Mouse (Mus musculus): ENCODE data around the gene Ehbp1. TPM values are rescaled to one million over a fixed set of nuclear protein-coding genes. Genes with fewer than 3 reads are reported as not detected.

The Ehbp1 gene
- polyA plus RNA-seq, 1 experiment from 2014 or later = 12.2 TPM

GRCm38 (mm10) chr11:22198406-22198805 lies 143.7 kb downstream of the Ehbp1 start:
- Histone ChIP-seq H3K4me1 (replicated peaks; ENCODE audit: control insufficient read depth, insufficient read depth, low read length) (no peaks in the 10 kb centered on the region), H3K9ac (ENCODE audit: low read length) (no peak overlapping the region), H3K27ac (ENCODE audit: low read depth) (no peak overlapping the region), H3K36me3 (ENCODE audit: control insufficient read depth, insufficient read depth, low read length) (no peaks in the 10 kb centered on the region), H3K9me3 (ENCODE audit: control insufficient read depth, low read length) (no peaks in the 10 kb centered on the region), H3K4me2 (ENCODE audit: low read length) (no peak overlapping the region), H3K4me3 (ENCODE audit: low read depth, low read length) (no peak overlapping the region), H3K27me3 (replicated peaks; ENCODE audit: control insufficient read depth, insufficient read depth, low read length) (no peaks in the 10 kb centered on the region)
- no peak for DNase-seq (ENCODE audit: low spot score)
- no peak for ATAC-seq (replicated peaks; ENCODE audit: low FRiP score, low TSS enrichment, low read depth)
- WGBS = 73% methylated on average over 6 of the region's 6 CpGs

GRCm38 (mm10) chr11:22197935-22198334 lies 144.2 kb downstream of the Ehbp1 start:
- Histone ChIP-seq H3K9me3 (ENCODE audit: control insufficient read depth, low read length) (no peaks in the 10 kb centered on the region), H3K27ac (ENCODE audit: low read depth) (no peak overlapping the region), H3K4me2 (ENCODE audit: low read length) (no peak overlapping the region), H3K4me1 (replicated peaks; ENCODE audit: control insufficient read depth, insufficient read depth, low read length) (no peaks in the 10 kb centered on the region), H3K4me3 (ENCODE audit: low read depth, low read length) (no peak overlapping the region), H3K9ac (ENCODE audit: low read length) (no peak overlapping the region), H3K27me3 (replicated peaks; ENCODE audit: control insufficient read depth, insufficient read depth, low read length) (no peaks in the 10 kb centered on the region), H3K36me3 (ENCODE audit: control insufficient read depth, insufficient read depth, low read length) (no peaks in the 10 kb centered on the region)
- 85% methylated on average over 6 of the region's 6 CpGs for WGBS
- ATAC-seq (replicated peaks; ENCODE audit: low FRiP score, low TSS enrichment, low read depth) (no peak), DNase-seq (ENCODE audit: low spot score) (no peak)

- H3K36me3 ChIP-seq (ENCODE audit: control insufficient read depth, insufficient read depth, low read length) = no peaks in the 10 kb centered on the region
- H3K9ac ChIP-seq (ENCODE audit: low read length) = no peak overlapping the region
- no peaks in the 10 kb centered on the region for H3K9me3 ChIP-seq (ENCODE audit: control insufficient read depth, low read length)
- no peak overlapping the region for H3K4me3 ChIP-seq (ENCODE audit: low read depth, low read length)
- H3K27me3 ChIP-seq (replicated peaks; ENCODE audit: control insufficient read depth, insufficient read depth, low read length) = no peaks in the 10 kb centered on the region
- no peak overlapping the region for H3K4me2 ChIP-seq (ENCODE audit: low read length)
- 63% methylated on average over 4 of the region's 4 CpGs for WGBS
- ATAC-seq (replicated peaks; ENCODE audit: low FRiP score, low TSS enrichment, low read depth) (no peak), DNase-seq (ENCODE audit: low spot score) (no peak)
- no peaks in the 10 kb centered on the region for H3K4me1 ChIP-seq (replicated peaks; ENCODE audit: control insufficient read depth, insufficient read depth, low read length)
- no peak overlapping the region for H3K27ac ChIP-seq (ENCODE audit: low read depth)
Measured at GRCm38 (mm10) chr11:22196776-22197175, 145.3 kb downstream of the Ehbp1 start.

GRCm38 (mm10) chr11:22194607-22195006 lies 147.5 kb downstream of the Ehbp1 start:
- no peak overlapping the region for H3K4me3 ChIP-seq (ENCODE audit: low read depth, low read length)

GRCm38 (mm10) chr11:22190576-22190975 lies 151.5 kb downstream of the Ehbp1 start:
- H3K36me3 ChIP-seq (ENCODE audit: control insufficient read depth, insufficient read depth, low read length) = no peaks in the 10 kb centered on the region

More at GRCm38 (mm10) chr11:22194607-22195006, 147.5 kb downstream of the Ehbp1 start:
- Histone ChIP-seq H3K27ac (ENCODE audit: low read depth) (no peak overlapping the region), H3K4me2 (ENCODE audit: low read length) (no peak overlapping the region), H3K9ac (ENCODE audit: low read length) (no peak overlapping the region), H3K27me3 (replicated peaks; ENCODE audit: control insufficient read depth, insufficient read depth, low read length) (no peaks in the 10 kb centered on the region), H3K36me3 (ENCODE audit: control insufficient read depth, insufficient read depth, low read length) (no peaks in the 10 kb centered on the region), H3K9me3 (ENCODE audit: control insufficient read depth, low read length) (no peaks in the 10 kb centered on the region), H3K4me1 (replicated peaks; ENCODE audit: control insufficient read depth, insufficient read depth, low read length) (no peaks in the 10 kb centered on the region)
- WGBS = 72% methylated on average over 3 of the region's 3 CpGs
- ATAC-seq (replicated peaks; ENCODE audit: low FRiP score, low TSS enrichment, low read depth) (no peak), DNase-seq (ENCODE audit: low spot score) (no peak)

GRCm38 (mm10) chr11:22189970-22190369 lies 152.1 kb downstream of the Ehbp1 start:
- DNase-seq (ENCODE audit: low spot score) (no peak), ATAC-seq (replicated peaks; ENCODE audit: low FRiP score, low TSS enrichment, low read depth) (no peak)
- Histone ChIP-seq H3K4me1 (replicated peaks; ENCODE audit: control insufficient read depth, insufficient read depth, low read length) (no peaks in the 10 kb centered on the region), H3K9me3 (ENCODE audit: control insufficient read depth, low read length) (no peaks in the 10 kb centered on the region), H3K9ac (ENCODE audit: low read length) (no peak overlapping the region), H3K4me3 (ENCODE audit: low read depth, low read length) (no peak overlapping the region), H3K27ac (ENCODE audit: low read depth) (no peak overlapping the region), H3K4me2 (ENCODE audit: low read length) (no peak overlapping the region), H3K36me3 (ENCODE audit: control insufficient read depth, insufficient read depth, low read length) (no peaks in the 10 kb centered on the region), H3K27me3 (replicated peaks; ENCODE audit: control insufficient read depth, insufficient read depth, low read length) (no peaks in the 10 kb centered on the region)
- WGBS = 81% methylated on average over 3 of the region's 3 CpGs

More at GRCm38 (mm10) chr11:22190576-22190975, 151.5 kb downstream of the Ehbp1 start:
- no peak overlapping the region for H3K4me3 ChIP-seq (ENCODE audit: low read depth, low read length)
- ATAC-seq (replicated peaks; ENCODE audit: low FRiP score, low TSS enrichment, low read depth) = no peak
- H3K9me3 ChIP-seq (ENCODE audit: control insufficient read depth, low read length) = no peaks in the 10 kb centered on the region
- no peak overlapping the region for H3K9ac ChIP-seq (ENCODE audit: low read length)
- DNase-seq (ENCODE audit: low spot score) = no peak
- WGBS = 70% methylated on average over 3 of the region's 3 CpGs
- H3K27ac ChIP-seq (ENCODE audit: low read depth) = no peak overlapping the region
- H3K4me1 ChIP-seq (replicated peaks; ENCODE audit: control insufficient read depth, insufficient read depth, low read length) = no peaks in the 10 kb centered on the region
- H3K27me3 ChIP-seq (replicated peaks; ENCODE audit: control insufficient read depth, insufficient read depth, low read length) = no peaks in the 10 kb centered on the region
- no peak overlapping the region for H3K4me2 ChIP-seq (ENCODE audit: low read length)

GRCm38 (mm10) chr11:22181530-22182501 lies 160.3 kb downstream of the Ehbp1 start:
- DNase-seq (ENCODE audit: low spot score) = no peak
- no peaks in the 10 kb centered on the region for H3K27me3 ChIP-seq (replicated peaks; ENCODE audit: control insufficient read depth, insufficient read depth, low read length)
- no peaks in the 10 kb centered on the region for H3K36me3 ChIP-seq (ENCODE audit: control insufficient read depth, insufficient read depth, low read length)
- no peaks in the 10 kb centered on the region for H3K4me1 ChIP-seq (replicated peaks; ENCODE audit: control insufficient read depth, insufficient read depth, low read length)
- no peak overlapping the region for H3K4me2 ChIP-seq (ENCODE audit: low read length)
- H3K27ac ChIP-seq (ENCODE audit: low read depth) = no peak overlapping the region
- no peak overlapping the region for H3K4me3 ChIP-seq (ENCODE audit: low read depth, low read length)
- ATAC-seq (replicated peaks; ENCODE audit: low FRiP score, low TSS enrichment, low read depth) = no peak
- no peaks in the 10 kb centered on the region for H3K9me3 ChIP-seq (ENCODE audit: control insufficient read depth, low read length)
- no peak overlapping the region for H3K9ac ChIP-seq (ENCODE audit: low read length)
- WGBS = 72% methylated on average over 8 of the region's 8 CpGs

- H3K4me1 ChIP-seq (replicated peaks; ENCODE audit: control insufficient read depth, insufficient read depth, low read length) = no peaks in the 10 kb centered on the region
- H3K4me2 ChIP-seq (ENCODE audit: low read length) = no peak overlapping the region
- H3K9me3 ChIP-seq (ENCODE audit: control insufficient read depth, low read length) = no peaks in the 10 kb centered on the region
- H3K9ac ChIP-seq (ENCODE audit: low read length) = no peak overlapping the region
- ATAC-seq (replicated peaks; ENCODE audit: low FRiP score, low TSS enrichment, low read depth) = no peak
- H3K4me3 ChIP-seq (ENCODE audit: low read depth, low read length) = no peak overlapping the region
- H3K27me3 ChIP-seq (replicated peaks; ENCODE audit: control insufficient read depth, insufficient read depth, low read length) = no peaks in the 10 kb centered on the region
- DNase-seq (ENCODE audit: low spot score) = no peak
- no peak overlapping the region for H3K27ac ChIP-seq (ENCODE audit: low read depth)
- H3K36me3 ChIP-seq (ENCODE audit: control insufficient read depth, insufficient read depth, low read length) = no peaks in the 10 kb centered on the region
Measured at GRCm38 (mm10) chr11:22180146-22180545, 161.9 kb downstream of the Ehbp1 start.

- Histone ChIP-seq H3K4me2 (ENCODE audit: low read length) (no peak overlapping the region), H3K9ac (ENCODE audit: low read length) (no peak overlapping the region), H3K4me3 (ENCODE audit: low read depth, low read length) (no peak overlapping the region), H3K9me3 (ENCODE audit: control insufficient read depth, low read length) (no peaks in the 10 kb centered on the region), H3K36me3 (ENCODE audit: control insufficient read depth, insufficient read depth, low read length) (no peaks in the 10 kb centered on the region), H3K27me3 (replicated peaks; ENCODE audit: control insufficient read depth, insufficient read depth, low read length) (no peaks in the 10 kb centered on the region), H3K27ac (ENCODE audit: low read depth) (no peak overlapping the region), H3K4me1 (replicated peaks; ENCODE audit: control insufficient read depth, insufficient read depth, low read length) (no peaks in the 10 kb centered on the region)
- DNase-seq (ENCODE audit: low spot score) (no peak), ATAC-seq (replicated peaks; ENCODE audit: low FRiP score, low TSS enrichment, low read depth) (no peak)
- WGBS = 77% methylated on average over 1 of the region's 1 CpGs
Measured at GRCm38 (mm10) chr11:22178569-22178968, 163.5 kb downstream of the Ehbp1 start.

Measured in intestine, embryonic 14.5 days (tissue).